Mouse (Mus musculus) telencephalon, adult 2 months (tissue): ENCODE measurements at regions not wholly inside any gene's neighbourhood (a gene's known extent, or its start where the extent isn't known, plus 50 kb on each side); places are given as distances from the start of the nearest gene placed in this dataset.

Experiments used
- DNase-seq: peaks from one replicate; pipeline ENCODE4 v3.0.0-alpha.2; 2011; ENCODE audit warnings: low read depth, low spot score

DNA sequence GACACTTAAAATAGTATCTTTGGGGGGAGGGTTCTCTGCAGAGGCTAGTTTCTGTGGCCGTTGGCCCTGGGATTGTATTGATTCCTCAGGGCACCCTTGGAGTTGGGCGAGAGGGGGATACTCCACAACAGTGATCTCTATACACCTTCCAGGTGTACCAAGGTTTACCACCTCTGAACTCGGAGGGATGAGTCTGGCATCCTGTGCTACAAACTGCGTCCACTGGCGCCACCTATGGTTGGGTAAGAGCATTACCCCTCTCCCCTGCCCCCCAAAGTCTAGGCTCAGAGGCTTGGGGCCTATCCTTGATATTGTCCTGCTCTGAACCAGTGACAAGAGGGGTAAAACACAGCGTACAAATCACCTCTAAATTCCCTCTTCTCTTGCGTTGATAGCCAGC lies 62.2 kb downstream of the Gm17728 start:
- no peak for DNase-seq

- peak; percentile 15 for DNase-seq
These were observed 62.7 kb downstream of the Gm17728 start for GRCm38 (mm10) chr17:9484566-9484965.

- DNase-seq, result no peak
These were observed 107.5 kb downstream of the Gm17728 start for GRCm38 (mm10) chr17:9529340-9529739.

DNA sequence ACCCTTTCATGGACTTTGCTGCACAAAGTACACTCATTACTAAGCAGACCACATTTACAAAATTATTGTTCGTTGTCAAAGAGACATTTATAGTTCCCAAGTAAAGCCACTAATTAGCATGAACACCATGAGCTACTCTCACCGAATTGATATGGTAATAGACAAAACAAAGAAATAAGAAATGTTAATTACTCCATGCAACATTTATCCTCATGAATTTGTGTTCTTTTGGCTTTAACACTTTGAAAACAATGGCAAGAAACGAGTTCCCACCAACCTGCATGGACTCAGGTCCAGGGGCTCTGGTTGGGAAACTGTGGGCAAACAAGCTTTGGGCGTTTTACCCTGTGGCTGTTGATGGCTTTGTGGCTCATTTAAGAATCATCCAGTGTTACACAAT lies 114.2 kb downstream of the Gm17728 start:
- no peak for DNase-seq

- DNase-seq, result no peak
These were observed 116.5 kb downstream of the Gm17728 start for GRCm38 (mm10) chr17:9538371-9538770.

- no peak for DNase-seq
These were observed 118.3 kb downstream of the Gm17728 start for GRCm38 (mm10) chr17:9540156-9540555.

DNA sequence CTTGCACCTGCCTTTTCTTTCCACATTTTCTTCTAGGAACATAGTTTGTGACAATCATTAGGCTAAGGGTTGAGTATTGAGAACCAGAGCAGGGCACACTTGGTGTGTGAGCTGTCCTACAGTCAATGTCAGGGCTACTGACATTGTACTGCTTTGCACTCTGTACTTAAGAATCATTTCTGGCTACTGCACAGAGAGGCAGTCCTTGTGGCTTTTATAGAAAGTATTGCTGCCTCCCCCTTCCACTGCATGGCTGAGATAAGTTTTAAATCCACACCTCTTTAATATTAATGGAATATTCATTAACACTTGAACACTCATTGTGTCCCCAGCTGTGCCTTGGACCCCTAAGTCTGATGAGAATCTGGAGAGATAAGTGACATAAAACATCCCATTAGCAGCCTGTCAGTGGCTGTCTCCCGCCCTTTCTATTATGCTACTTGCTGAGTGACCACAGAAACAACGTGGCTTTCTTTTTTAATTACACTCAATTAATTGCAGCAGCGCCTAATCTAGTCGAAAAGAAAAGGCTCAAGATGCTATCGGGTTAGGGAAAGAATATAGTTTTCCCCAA lies 121.5 kb downstream of the Gm17728 start:
- DNase-seq, result no peak

GRCm38 (mm10) chr17:9557544-9557943 lies 112.0 kb downstream of the Pabpc6 start:
- DNase-seq, result no peak

- no peak for DNase-seq
These were observed 102.7 kb downstream of the Pabpc6 start for GRCm38 (mm10) chr17:9566846-9567245.

- no peak for DNase-seq
These were observed 89.8 kb downstream of the Pabpc6 start for GRCm38 (mm10) chr17:9579401-9580371.

GRCm38 (mm10) chr17:9598131-9598530 lies 71.4 kb downstream of the Pabpc6 start:
- DNase-seq, result peak; percentile 31

GRCm38 (mm10) chr17:9600459-9600858 lies 69.1 kb downstream of the Pabpc6 start:
- no peak for DNase-seq
